Mouse (Mus musculus) adrenal gland, adult 8-10 months (tissue): ENCODE results near the gene Agap2. TPM values are rescaled to one million over a fixed set of nuclear protein-coding genes. Genes with fewer than 3 reads are reported as not detected.

Experiments
- DNase-seq: peaks from one replicate; pipeline ENCODE4 v3.0.0; 2022
- total RNA-seq, 4 experiments: library from RNA; stranded (reverse); gene quantifications; 2 replicates each; pipeline ENCODE4 v1.2.4; 2022

Gene Agap2
- total RNA-seq, 4 experiments from 2014 or later: 3.0 to 7.5 (median 5.5) TPM

- DNase-seq: no peak
These were observed 3.1 kb downstream of the Agap2 start for GRCm38 (mm10) chr10:127078001-127078676.

- DNase-seq: no peak
These were observed 3.8 kb downstream of the Agap2 start for GRCm38 (mm10) chr10:127078677-127079575.

- no peak for DNase-seq
These were observed 4.7 kb downstream of the Agap2 start for GRCm38 (mm10) chr10:127079665-127080391.

- DNase-seq: no peak
These were observed 6.1 kb downstream of the Agap2 start for GRCm38 (mm10) chr10:127080901-127081780.

- DNase-seq: no peak
These were observed 7.0 kb downstream of the Agap2 start for GRCm38 (mm10) chr10:127081996-127082620.

- no peak for DNase-seq
These were observed 8.3 kb downstream of the Agap2 start for GRCm38 (mm10) chr10:127083292-127083914.

GRCm38 (mm10) chr10:127083915-127084306, 8.8 kb downstream of the Agap2 start:
- DNase-seq: no peak

- DNase-seq: no peak
These were observed 10.0 kb downstream of the Agap2 start for GRCm38 (mm10) chr10:127085052-127085451.

- DNase-seq: no peak
These were observed 10.5 kb downstream of the Agap2 start for GRCm38 (mm10) chr10:127085633-127086032.

GRCm38 (mm10) chr10:127090560-127091411, 15.7 kb downstream of the Agap2 start:
- no peak for DNase-seq

GRCm38 (mm10) chr10:127091507-127092396, 16.7 kb downstream of the Agap2 start:
- DNase-seq: no peak

GRCm38 (mm10) chr10:127092742-127093141, 17.7 kb downstream of the Agap2 start:
- DNase-seq: no peak

GRCm38 (mm10) chr10:127094382-127094802, 19.3 kb downstream of the Agap2 start:
- no peak for DNase-seq

GRCm38 (mm10) chr10:127098514-127098913, 23.4 kb downstream of the Agap2 start:
- DNase-seq: no peak

GRCm38 (mm10) chr10:127099191-127099590, 24.1 kb downstream of the Agap2 start:
- no peak for DNase-seq

GRCm38 (mm10) chr10:127099868-127100267, 24.8 kb downstream of the Agap2 start:
- no peak for DNase-seq

- no peak for DNase-seq
These were observed 25.3 kb downstream of the Agap2 start for GRCm38 (mm10) chr10:127100414-127100813.

GRCm38 (mm10) chr10:127101151-127101550, 26.1 kb downstream of the Agap2 start:
- DNase-seq: no peak

GRCm38 (mm10) chr10:127103631-127104030, 28.5 kb downstream of the Agap2 start:
- no peak for DNase-seq
